Mouse (Mus musculus) skeletal muscle tissue, adult 2 months (tissue): ENCODE measurements around the gene Apbb2.

Source experiments
- DNase-seq: peaks from one replicate; pipeline ENCODE4 v3.0.0-alpha.2; 2012; ENCODE audit warnings: low read depth, low spot score

Apbb2 gene

DNA sequence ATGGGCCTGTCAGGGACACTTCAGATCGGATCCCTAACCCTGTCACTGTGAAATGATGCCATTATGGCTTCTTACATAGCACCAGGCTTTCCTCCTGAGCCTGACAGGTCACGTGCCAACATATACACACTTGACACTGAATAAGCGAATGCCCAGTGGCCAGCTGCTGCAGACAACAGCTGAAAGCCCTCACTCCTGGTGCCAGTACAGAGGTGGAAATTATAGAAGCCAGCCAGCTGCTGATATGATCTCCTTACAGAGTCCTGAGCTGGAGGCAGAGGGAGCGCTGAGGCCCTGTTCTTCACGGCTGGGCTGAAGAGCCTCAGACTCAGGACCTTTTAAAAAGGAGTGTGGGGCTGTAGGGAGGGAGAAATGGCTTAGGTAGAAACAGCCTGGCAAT is 234.5 kb downstream of the Apbb2 start:
- no peak for DNase-seq

- DNase-seq = no peak
Observed at GRCm38 (mm10) chr5:66382111-66382510, 236.5 kb downstream of the Apbb2 start.

- DNase-seq = no peak
Observed at GRCm38 (mm10) chr5:66378968-66379367, 239.6 kb downstream of the Apbb2 start.

DNA sequence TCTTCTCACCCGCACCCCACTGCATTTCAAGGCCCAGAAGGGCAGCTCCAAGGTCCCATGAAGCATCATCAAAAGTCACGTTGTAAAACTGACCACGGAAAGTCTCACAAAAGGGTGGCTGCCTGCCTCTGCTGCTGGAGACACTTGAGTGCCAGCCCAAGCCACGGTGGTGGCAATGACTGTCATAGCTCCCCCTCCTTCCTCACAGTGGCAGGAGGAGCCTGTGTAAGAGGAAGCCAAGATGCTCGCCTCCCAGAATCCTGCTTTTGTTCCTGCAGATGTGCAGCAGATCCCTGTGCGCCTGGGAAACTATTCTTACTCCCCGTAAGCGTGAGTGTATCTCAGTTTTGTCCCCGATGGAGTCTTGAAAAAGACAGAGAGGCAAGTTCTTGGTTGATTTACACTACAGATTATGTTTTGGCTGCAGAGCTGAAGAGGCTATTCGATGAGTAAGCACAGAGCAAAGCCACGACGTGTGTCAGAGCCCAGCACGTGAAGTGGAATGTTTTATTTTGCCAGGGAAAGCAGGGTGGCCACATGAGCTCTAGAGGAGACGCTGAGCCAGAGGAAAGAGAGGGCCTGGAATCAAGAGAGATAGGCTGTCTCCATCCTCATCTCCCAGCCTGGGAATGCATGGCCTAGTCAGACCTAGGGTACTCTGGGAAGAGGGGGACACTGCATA is 241.9 kb downstream of the Apbb2 start:
- no peak for DNase-seq

DNA sequence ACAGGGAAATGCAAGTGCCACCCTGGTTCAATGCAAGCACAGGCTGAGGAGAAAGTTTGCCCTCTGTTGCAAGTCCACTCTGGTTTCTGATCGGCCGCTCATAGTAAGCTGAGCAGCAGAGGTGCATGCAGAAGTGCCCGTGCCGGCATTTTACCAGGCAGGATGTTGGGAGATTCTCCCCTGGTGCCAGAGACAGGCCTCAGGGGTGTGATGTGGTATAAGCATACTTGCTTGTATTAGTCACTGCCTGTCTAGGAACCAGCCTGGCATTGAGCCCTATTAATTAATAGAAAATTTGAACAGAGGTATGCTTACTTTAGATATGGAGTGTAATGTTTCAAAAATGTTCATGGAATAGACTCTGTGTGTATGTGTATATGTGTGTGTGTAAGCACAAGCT is 244.2 kb downstream of the Apbb2 start:
- no peak for DNase-seq

GRCm38 (mm10) chr5:66373515-66374164 is 244.9 kb downstream of the Apbb2 start:
- DNase-seq = no peak

DNA sequence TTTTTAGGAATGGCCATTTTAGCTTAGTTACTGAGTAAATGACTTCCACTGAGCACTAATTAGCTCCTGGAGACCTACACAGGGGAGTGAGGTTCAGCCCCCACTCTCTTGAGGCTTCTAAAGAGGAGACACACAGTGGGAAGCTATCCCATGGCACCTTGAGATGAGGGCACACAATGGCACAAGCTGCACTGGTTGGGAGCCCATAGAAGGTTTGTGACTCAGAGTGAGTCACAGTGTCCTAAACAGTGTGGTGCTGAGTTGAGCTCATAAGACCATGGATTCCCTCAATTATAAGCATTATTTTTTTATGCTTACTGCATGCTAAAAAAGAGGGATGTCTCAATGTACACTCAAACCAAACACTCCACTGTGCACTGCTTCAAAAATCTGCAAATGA is 247.5 kb downstream of the Apbb2 start:
- DNase-seq = no peak

- DNase-seq = peak; percentile 52
Observed at GRCm38 (mm10) chr5:66368966-66369365, 249.6 kb downstream of the Apbb2 start.

DNA sequence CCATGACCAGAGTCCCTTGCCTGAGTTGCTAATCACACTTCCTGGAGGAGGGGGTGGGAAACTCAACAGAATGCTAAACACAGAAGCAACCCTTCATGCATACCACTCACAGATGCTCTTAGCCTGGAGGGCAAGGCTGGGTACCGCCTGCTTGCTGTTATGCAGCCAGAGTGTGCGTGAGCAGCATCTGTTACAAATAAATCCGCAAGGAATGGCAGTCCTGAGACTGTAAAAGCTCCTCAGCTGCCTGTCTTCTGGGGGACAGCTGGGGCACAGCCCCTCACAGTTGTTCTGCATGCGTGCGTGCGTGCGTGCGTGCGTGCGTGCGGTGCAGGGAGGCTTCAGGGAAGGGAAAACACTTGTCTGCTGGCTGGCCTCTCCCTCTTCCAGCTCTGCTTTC is 250.9 kb downstream of the Apbb2 start:
- no peak for DNase-seq

GRCm38 (mm10) chr5:66363274-66364261 is 255.0 kb downstream of the Apbb2 start:
- no peak for DNase-seq

DNA sequence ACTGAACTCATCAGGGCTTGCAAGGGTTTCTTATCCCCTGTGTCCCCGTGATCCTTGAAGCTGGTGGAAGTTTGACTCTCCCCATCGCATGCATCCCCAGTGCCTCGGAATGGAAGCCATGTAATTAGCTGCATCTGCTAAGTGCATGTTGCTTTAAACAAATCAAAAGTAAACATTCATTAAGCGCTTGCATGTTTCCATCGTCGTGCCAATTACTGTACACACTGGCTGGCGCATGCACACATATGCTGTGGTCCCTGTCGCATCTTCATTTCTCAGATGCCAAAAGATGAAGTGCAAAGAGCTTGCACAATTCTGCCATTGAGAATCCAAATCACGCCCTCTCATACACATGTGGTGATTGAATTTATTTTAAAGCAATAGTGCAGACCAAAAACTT is 257.8 kb downstream of the Apbb2 start:
- no peak for DNase-seq

DNA sequence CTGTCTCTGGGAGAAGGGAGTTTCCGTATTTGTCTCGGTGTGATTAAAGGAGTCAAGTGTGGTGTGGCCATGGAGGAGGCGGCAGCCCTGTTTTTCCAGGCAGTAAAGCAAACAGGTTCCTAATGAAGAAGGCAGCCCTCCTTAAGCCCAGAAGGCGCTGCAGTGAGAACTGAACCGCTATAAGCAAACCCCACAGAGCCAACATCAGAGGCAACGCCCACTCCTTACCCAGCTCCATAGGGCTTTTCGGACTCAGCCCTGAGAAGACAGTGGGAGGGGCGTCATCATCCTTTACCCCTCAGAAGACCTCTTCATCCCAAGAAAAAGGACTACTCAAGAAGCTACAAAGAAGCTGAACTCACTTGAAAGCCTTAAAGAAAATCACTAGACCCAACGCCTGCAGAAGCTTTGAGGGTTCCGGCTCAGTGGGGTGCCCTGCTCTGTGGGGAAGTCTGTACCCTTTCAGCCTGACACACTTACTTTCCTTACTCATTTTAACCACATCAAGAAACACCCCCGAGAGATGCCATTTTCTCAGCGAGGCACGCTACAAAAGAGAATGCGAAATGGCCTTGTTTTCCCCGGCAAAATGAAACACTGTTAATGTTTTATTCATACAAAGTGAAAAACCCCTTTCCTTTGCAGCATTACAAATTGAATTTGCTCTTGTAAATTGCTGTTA is 258.7 kb downstream of the Apbb2 start:
- no peak for DNase-seq

GRCm38 (mm10) chr5:66355147-66355546 is 263.4 kb downstream of the Apbb2 start:
- no peak for DNase-seq

- no peak for DNase-seq
Observed at GRCm38 (mm10) chr5:66353876-66354275, 264.7 kb downstream of the Apbb2 start.

- no peak for DNase-seq
Observed at GRCm38 (mm10) chr5:66351836-66352390, 266.7 kb downstream of the Apbb2 start.

GRCm38 (mm10) chr5:66351064-66351463 is 267.5 kb downstream of the Apbb2 start:
- DNase-seq = no peak

- DNase-seq = no peak
Observed at GRCm38 (mm10) chr5:66350611-66351010, 268.0 kb downstream of the Apbb2 start.

DNA sequence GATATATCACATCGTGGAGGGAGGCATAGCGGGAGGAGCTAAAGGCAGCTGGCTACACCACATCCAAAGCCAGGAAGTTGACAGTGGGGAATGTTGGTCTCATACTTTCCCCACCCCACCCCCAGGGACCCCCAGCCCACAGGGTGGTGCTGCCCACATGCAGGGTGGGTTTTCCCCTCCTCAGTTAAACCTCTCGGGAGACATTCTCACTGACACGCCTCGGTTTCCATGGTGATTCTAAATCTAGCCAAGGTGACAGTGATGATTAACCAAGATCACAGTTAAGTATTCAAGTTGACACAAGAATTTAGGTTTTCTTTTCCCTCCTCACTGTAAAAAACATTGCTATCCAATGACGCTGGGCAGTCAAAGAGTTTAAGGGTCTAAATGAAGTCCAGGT is 270.2 kb downstream of the Apbb2 start:
- no peak for DNase-seq

DNA sequence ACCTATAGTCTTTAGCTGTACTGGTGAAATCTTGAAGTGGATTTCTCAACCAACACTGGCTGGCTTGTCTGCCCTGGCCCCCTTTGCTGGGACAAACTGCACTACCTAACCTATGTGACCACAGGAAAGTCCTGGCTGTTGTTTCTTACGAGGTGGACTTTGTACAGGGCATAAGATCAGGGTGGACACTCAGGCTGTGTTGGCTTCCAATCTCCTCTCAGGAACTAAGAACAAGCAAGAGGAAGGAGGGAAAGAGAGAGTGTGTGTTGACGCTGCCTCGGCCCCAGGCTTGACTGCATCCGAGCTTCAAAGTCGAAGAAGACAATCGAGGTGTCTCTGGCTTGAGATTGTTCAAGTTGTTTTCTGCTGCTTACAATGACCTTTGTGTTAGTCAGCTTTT is 271.8 kb downstream of the Apbb2 start:
- DNase-seq = no peak

- DNase-seq = no peak
Observed at GRCm38 (mm10) chr5:66345140-66345539, 273.4 kb downstream of the Apbb2 start.

GRCm38 (mm10) chr5:66344182-66344581 is 274.4 kb downstream of the Apbb2 start:
- DNase-seq = peak; percentile 32
